Mouse (Mus musculus) embryonic fibroblast, embryonic 13.5 days (primary cell): Measurements from ENCODE around the gene Dyrk1a. TPM values are rescaled to one million over a fixed set of nuclear protein-coding genes. Genes with fewer than 3 reads are reported as not detected.

Experiments
- H3K27ac ChIP-seq: 2 replicates; pipeline ENCODE4 v1.5.1; 2012; ENCODE audit warnings: low read length, control low read depth, inconsistent platforms; ENCODE audit not compliant: insufficient read depth
- H3K4me1 ChIP-seq: 2 replicates; pipeline ENCODE4 v1.6.1; 2011; ENCODE audit warnings: low read length; ENCODE audit not compliant: control insufficient read depth, insufficient read depth
- H3K4me3 ChIP-seq: 2 replicates; pipeline ENCODE4 v1.5.1; 2011; ENCODE audit warnings: mild to moderate bottlenecking, control low read depth, low read length; ENCODE audit not compliant: insufficient read depth
- CTCF ChIP-seq: IDR thresholded peaks from 2 replicates; pipeline ENCODE4 v1.5.1; 2011; ENCODE audit warnings: mild to moderate bottlenecking, control low read depth, low read length, moderate library complexity, borderline replicate concordance; ENCODE audit not compliant: insufficient read depth
- POLR2A ChIP-seq: IDR thresholded peaks from 2 replicates; pipeline ENCODE4 v1.6.1; 2011; ENCODE audit warnings: low read depth, mild to moderate bottlenecking, control low read depth, low read length, moderate library complexity
- polyA plus RNA-seq: library from polyadenylated mRNA; stranded (reverse); fragments of >200 nt; gene quantifications from 2 replicates; pipeline ENCODE4 v1.2.4, GENCODE M21; 2011; ENCODE audit warnings: low read depth; ENCODE audit not compliant: missing spikeins, insufficient read length

Gene Dyrk1a
- polyA plus RNA-seq, 1 experiment, result 50.5 TPM

- TF ChIP-seq CTCF (no peak), POLR2A (no peak)
- H3K4me1 ChIP-seq, result peaks cover 3% of the 10 kb centered on the region; the same call in 1 of the 2 replicates
- H3K4me3 ChIP-seq, result no peak overlapping the region
- no peak overlapping the region for H3K27ac ChIP-seq
These were observed 49.5 kb downstream of the Dyrk1a start for GRCm38 (mm10) chr16:94619301-94619700.

- Histone ChIP-seq H3K27ac (no peak overlapping the region), H3K4me3 (no peak overlapping the region), H3K4me1 (peaks cover 2% of the 10 kb centered on the region; the same call in 1 of the 2 replicates)
- TF ChIP-seq POLR2A, result no peak
- TF ChIP-seq CTCF, result no peak
These were observed 55.1 kb downstream of the Dyrk1a start for GRCm38 (mm10) chr16:94624871-94625270.

- H3K4me1 ChIP-seq, result peaks cover 2% of the 10 kb centered on the region; the same call in 1 of the 2 replicates
- no peak overlapping the region for H3K27ac ChIP-seq
- H3K4me3 ChIP-seq, result no peak overlapping the region
- TF ChIP-seq CTCF, result no peak
- TF ChIP-seq POLR2A, result no peak
These were observed 55.8 kb downstream of the Dyrk1a start for GRCm38 (mm10) chr16:94625639-94626038.

GRCm38 (mm10) chr16:94627736-94628135, 57.9 kb downstream of the Dyrk1a start:
- peaks cover 2% of the 10 kb centered on the region; the same call in 1 of the 2 replicates for H3K4me1 ChIP-seq
- H3K27ac ChIP-seq, result no peak overlapping the region
- no peak overlapping the region for H3K4me3 ChIP-seq
- no peak for TF ChIP-seq CTCF
- TF ChIP-seq POLR2A, result no peak

- TF ChIP-seq POLR2A (no peak), CTCF (no peak)
- no peak overlapping the region for H3K4me3 ChIP-seq
- H3K27ac ChIP-seq, result no peak overlapping the region
- peaks cover 2% of the 10 kb centered on the region for H3K4me1 ChIP-seq
These were observed 59.3 kb downstream of the Dyrk1a start for GRCm38 (mm10) chr16:94628976-94629729.

- Histone ChIP-seq H3K27ac (no peak overlapping the region), H3K4me1 (peaks cover 4% of the 10 kb centered on the region), H3K4me3 (no peak overlapping the region)
- TF ChIP-seq CTCF, result no peak
- TF ChIP-seq POLR2A, result no peak
These were observed 62.2 kb downstream of the Dyrk1a start for GRCm38 (mm10) chr16:94631984-94632383.

- Histone ChIP-seq H3K27ac (no peak overlapping the region), H3K4me1 (peaks cover 4% of the 10 kb centered on the region), H3K4me3 (no peak overlapping the region)
- TF ChIP-seq POLR2A (no peak), CTCF (no peak)
These were observed 62.7 kb downstream of the Dyrk1a start for GRCm38 (mm10) chr16:94632424-94632963.

GRCm38 (mm10) chr16:94633012-94633411, 63.2 kb downstream of the Dyrk1a start:
- no peak overlapping the region for H3K27ac ChIP-seq
- peaks cover 4% of the 10 kb centered on the region for H3K4me1 ChIP-seq
- no peak for TF ChIP-seq POLR2A
- TF ChIP-seq CTCF, result no peak
- no peak overlapping the region for H3K4me3 ChIP-seq

GRCm38 (mm10) chr16:94637423-94637822, 67.6 kb downstream of the Dyrk1a start:
- TF ChIP-seq CTCF (no peak), POLR2A (no peak)
- Histone ChIP-seq H3K4me3 (no peak overlapping the region), H3K27ac (no peak overlapping the region)

GRCm38 (mm10) chr16:94641799-94642198, 72.0 kb downstream of the Dyrk1a start:
- Histone ChIP-seq H3K4me1 (no peaks in the 10 kb centered on the region), H3K27ac (no peak overlapping the region), H3K4me3 (no peak overlapping the region)
- TF ChIP-seq CTCF (no peak), POLR2A (no peak)

More at GRCm38 (mm10) chr16:94637423-94637822, 67.6 kb downstream of the Dyrk1a start:
- peaks cover 4% of the 10 kb centered on the region for H3K4me1 ChIP-seq
